Mouse (Mus musculus) stomach, embryonic 15.5 days (tissue): ENCODE results near the gene Serpinb11. TPM values are rescaled to one million over a fixed set of nuclear protein-coding genes. Genes with fewer than 3 reads are reported as not detected.

Experiments used
- ATAC-seq: fragments of 200-750 bp; cut with Nextera tagmentation; 2 replicates; pipeline ENCODE4 v1.8.0; 2017; ENCODE audit warnings: low read depth, moderate number of reproducible peaks, moderate TSS enrichment; ENCODE audit not compliant: insufficient read depth, low FRiP score
- H3K27ac ChIP-seq: fragments of 300-500 bp; sonication (generic); 2 replicates; pipeline ENCODE4 v1.5.1; 2015; ENCODE audit warnings: mild to moderate bottlenecking, inconsistent platforms
- H3K27me3 ChIP-seq: fragments of 300-500 bp; sonication (generic); replicated peaks from 2 replicates; pipeline ENCODE4 v1.6.1; 2015; ENCODE audit warnings: inconsistent platforms
- H3K36me3 ChIP-seq: fragments of 300-500 bp; sonication (generic); 2 replicates; pipeline ENCODE4 v1.6.1; 2015; ENCODE audit warnings: inconsistent platforms
- H3K4me1 ChIP-seq: fragments of 300-500 bp; sonication (generic); 2 replicates; pipeline ENCODE4 v1.6.1; 2015; ENCODE audit warnings: inconsistent platforms
- H3K4me2 ChIP-seq: fragments of 300-500 bp; sonication (generic); 2 replicates; pipeline ENCODE4 v1.6.1; 2015; ENCODE audit warnings: mild to moderate bottlenecking, inconsistent platforms
- H3K4me3 ChIP-seq: fragments of 300-500 bp; sonication (generic); replicated peaks from 2 replicates; pipeline ENCODE4 v1.5.1; 2015; ENCODE audit warnings: inconsistent platforms
- H3K9ac ChIP-seq: fragments of 300-500 bp; sonication (generic); 2 replicates; pipeline ENCODE4 v1.6.1; 2015; ENCODE audit warnings: inconsistent platforms
- H3K9me3 ChIP-seq: fragments of 300-500 bp; sonication (generic); 2 replicates; pipeline ENCODE4 v1.6.1; 2016; ENCODE audit warnings: inconsistent platforms
- WGBS: fragments of 180-500 bp; shearing (Covaris S2); methylation state at CpG from one replicate; pipeline ENCODE4 v1.1.7; 2015; 5-methylcytosine and 5-hydroxymethylcytosine counted together
- polyA plus RNA-seq: library from polyadenylated mRNA; unstranded; fragments of >200 nt; fragmentation: Nextera tagmentation; extraction: Ambion mirVana; gene quantifications from 2 replicates; pipeline ENCODE4 v1.2.1, GENCODE M21; 2015

The Serpinb11 gene
- polyA plus RNA-seq, 1 experiment from 2014 or later = 4.5 TPM

DNA sequence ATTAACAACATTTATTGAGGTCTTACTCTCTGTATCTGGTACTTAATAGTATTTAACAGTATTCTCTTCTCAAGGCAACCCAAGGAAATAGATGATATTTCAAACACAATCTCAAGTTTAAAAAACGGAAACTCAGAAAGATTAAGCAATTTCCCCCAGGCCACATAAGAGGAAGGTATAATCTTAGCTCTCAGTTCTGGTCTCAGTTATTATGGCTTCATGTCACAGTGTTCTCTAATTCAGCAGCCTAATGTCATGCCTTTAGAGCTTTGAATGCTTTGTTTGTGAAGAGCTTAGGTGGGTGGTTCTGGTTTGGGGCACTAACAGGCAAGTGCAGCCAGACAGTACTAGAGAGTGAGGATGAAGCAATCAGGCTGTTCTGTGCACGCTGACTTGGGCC, 28.8 kb downstream of the Serpinb11 start:
- Histone ChIP-seq H3K4me3 (no peak overlapping the region), H3K9me3 (no peaks in the 10 kb centered on the region), H3K27me3 (no peaks in the 10 kb centered on the region), H3K4me2 (no peak overlapping the region), H3K4me1 (no peaks in the 10 kb centered on the region), H3K36me3 (no peaks in the 10 kb centered on the region), H3K27ac (no peak overlapping the region), H3K9ac (no peak overlapping the region)
- WGBS = 71% methylated on average over 2 of the region's 2 CpGs
- no peak for ATAC-seq

DNA sequence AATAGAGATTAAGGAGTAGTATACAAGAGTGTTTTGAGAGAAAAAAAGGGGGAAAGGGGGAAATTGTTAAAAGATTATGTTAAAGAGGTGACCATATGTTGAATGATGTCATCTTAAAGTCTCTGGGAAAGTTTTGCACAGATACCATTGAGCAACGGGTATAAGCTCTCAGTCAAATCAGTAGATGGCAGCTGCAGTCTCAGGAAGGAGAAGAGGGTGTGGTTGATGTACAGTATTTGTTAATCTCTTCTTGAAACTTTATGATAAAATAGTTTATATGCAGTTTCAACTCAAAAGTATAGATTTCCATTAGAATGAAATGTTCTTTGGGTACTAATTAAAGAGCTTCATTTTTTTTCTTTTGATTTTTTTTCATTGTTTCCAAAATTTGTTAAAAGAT, 36.5 kb downstream of the Serpinb11 start:
- Histone ChIP-seq H3K4me3 (no peak overlapping the region), H3K4me2 (no peak overlapping the region), H3K36me3 (no peaks in the 10 kb centered on the region), H3K27ac (no peak overlapping the region), H3K27me3 (no peaks in the 10 kb centered on the region), H3K9me3 (no peaks in the 10 kb centered on the region), H3K4me1 (no peaks in the 10 kb centered on the region), H3K9ac (no peak overlapping the region)
- ATAC-seq = no peak
- WGBS = 40% methylated on average over 1 of the region's 1 CpGs

DNA sequence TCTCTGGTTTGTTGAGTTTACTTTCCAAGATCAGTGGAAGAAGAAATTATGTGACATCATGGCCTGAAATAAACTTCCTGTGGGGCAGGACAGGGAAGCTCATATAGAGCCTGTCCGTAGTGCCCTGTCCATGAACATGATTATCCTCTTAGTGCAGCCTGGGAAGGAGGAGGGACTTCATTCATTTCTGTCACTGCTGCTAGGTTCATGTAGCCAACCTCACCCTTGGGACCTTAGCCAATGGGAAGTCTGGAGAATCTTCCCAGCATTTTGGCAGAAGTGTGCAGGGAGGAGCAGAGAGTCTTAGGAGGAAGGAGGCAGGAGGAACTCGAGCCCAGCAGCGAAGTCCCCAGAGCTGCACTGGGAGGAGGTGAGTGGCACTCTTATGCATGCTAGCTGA, 38.4 kb downstream of the Serpinb11 start, which contains the start of gene Serpinb7:
Serpinb7 (plus strand) TSS at position 301 of the 400 bp plus-strand sequence.
- H3K27ac ChIP-seq = no peak within 1 kb of the TSS
- H3K4me3 ChIP-seq = no peak within 1 kb of the TSS
- no peaks in the 10 kb centered on the region for H3K4me1 ChIP-seq
- H3K27me3 ChIP-seq = no peaks in the 10 kb centered on the region
- no peak within 1 kb of the TSS for H3K9ac ChIP-seq
- no peak within 1 kb of the TSS for H3K4me2 ChIP-seq
- no peaks in the 10 kb centered on the region for H3K9me3 ChIP-seq
- no peaks in the 10 kb centered on the region for H3K36me3 ChIP-seq
- WGBS = 81% methylated on average over 3 of the region's 3 CpGs
- no peak for ATAC-seq

DNA sequence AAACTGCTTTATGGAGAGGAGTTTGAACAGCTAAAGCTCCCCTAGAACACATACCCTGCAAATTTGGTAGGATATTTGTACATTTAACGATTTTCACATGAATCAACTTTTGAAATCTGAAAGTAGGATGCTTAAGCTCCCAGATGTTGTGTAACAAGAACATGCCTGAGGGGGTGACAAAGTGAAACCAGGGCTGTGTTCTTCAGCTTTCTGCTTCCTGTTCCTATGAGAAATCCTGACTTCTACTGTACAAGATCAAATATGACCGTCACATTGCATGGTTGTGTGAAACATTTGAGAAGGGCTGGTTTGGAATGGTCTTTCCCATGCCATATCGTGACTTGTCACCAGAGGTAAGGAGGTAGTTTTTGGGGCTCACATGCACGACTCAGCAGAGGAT, 41.1 kb downstream of the Serpinb11 start:
- 80% methylated on average over 4 of the region's 4 CpGs for WGBS
- no peaks in the 10 kb centered on the region for H3K9me3 ChIP-seq
- H3K36me3 ChIP-seq = no peaks in the 10 kb centered on the region

DNA sequence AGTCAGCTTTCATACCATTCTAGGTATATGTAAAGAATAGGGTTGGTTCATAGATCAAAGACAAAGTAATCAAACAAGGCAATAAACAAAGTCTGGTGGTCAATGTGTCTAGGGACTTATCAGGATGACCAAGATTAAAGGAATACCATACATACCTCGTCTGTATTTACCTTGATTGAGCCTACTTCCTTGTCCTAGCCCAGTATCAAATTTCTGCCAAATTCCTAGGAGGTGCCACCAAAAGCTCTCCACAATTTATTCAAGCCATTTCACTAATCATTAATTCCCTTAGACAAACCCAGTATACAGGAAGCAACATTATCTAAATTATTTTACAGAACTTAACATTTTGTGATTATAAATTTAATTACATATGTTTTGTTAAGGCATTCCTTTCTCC, 53.7 kb downstream of the Serpinb11 start:
- no peak overlapping the region for H3K4me3 ChIP-seq
- H3K27ac ChIP-seq = no peak overlapping the region
- ATAC-seq = no peak
- H3K4me2 ChIP-seq = no peak overlapping the region
- H3K9me3 ChIP-seq = no peaks in the 10 kb centered on the region
- H3K4me1 ChIP-seq = no peaks in the 10 kb centered on the region
- 9% methylated on average over 1 of the region's 1 CpGs for WGBS
- no peaks in the 10 kb centered on the region for H3K27me3 ChIP-seq
- H3K9ac ChIP-seq = no peak overlapping the region
- H3K36me3 ChIP-seq = no peaks in the 10 kb centered on the region

More for the DNA sequence above, 41.1 kb downstream of the Serpinb11 start:
- Histone ChIP-seq H3K27me3 (no peaks in the 10 kb centered on the region), H3K4me3 (no peak overlapping the region), H3K4me2 (no peak overlapping the region), H3K27ac (no peak overlapping the region), H3K9ac (no peak overlapping the region), H3K4me1 (no peaks in the 10 kb centered on the region)
- ATAC-seq = no peak

DNA sequence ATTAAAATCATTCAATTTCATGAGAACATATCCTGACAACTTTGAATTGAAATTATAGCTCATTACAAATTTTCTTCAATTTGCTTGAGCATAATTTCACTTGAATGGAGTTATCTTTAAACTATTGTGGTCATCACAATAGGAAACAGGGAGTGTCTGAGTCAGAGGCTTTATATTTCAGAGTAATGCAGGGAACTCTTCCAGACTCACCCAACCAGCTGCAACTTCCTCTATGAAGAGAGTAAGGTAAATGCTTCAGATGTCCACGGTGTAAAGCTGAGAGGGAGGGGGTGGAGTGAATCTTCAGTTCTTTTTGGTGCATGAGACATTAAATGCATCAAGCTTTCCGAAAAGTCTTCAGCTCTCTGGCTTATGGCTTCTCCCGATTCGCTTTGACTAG, 61.5 kb downstream of the Serpinb11 start:
- no peak overlapping the region for H3K27ac ChIP-seq
- no peak overlapping the region for H3K4me3 ChIP-seq
- H3K4me2 ChIP-seq = no peak overlapping the region
- H3K9me3 ChIP-seq = no peaks in the 10 kb centered on the region
- no peaks in the 10 kb centered on the region for H3K27me3 ChIP-seq
- no peak for ATAC-seq
- no peaks in the 10 kb centered on the region for H3K36me3 ChIP-seq
- H3K9ac ChIP-seq = no peak overlapping the region
- 70% methylated on average over 4 of the region's 4 CpGs for WGBS
- no peaks in the 10 kb centered on the region for H3K4me1 ChIP-seq

Other genes starting within 250 kb of the Serpinb11 start
- not detected in 2 replicates for gene Serpinb3b, start 82.8 kb upstream of the Serpinb11 start, polyA plus RNA-seq
- gene Serpinb3c, start 82.8 kb upstream of the Serpinb11 start, polyA plus RNA-seq = not detected in 2 replicates
- gene Serpinb7, start 38.5 kb downstream of the Serpinb11 start, polyA plus RNA-seq = 0.13 and 0.19 TPM in 2 replicates
- 0.41 and 0.89 TPM in 2 replicates for gene Serpinb2, start 150.2 kb downstream of the Serpinb11 start, polyA plus RNA-seq
- 3.8 and 4.7 TPM in 2 replicates for gene Serpinb8, start 228.8 kb downstream of the Serpinb11 start, polyA plus RNA-seq